Mouse (Mus musculus) mature B cell (primary cell): ENCODE results near the gene Adam19.
"Not testable (repeated sequence)": the region's sequence is repeated elsewhere in the genome, so short reads cannot be mapped to it uniquely, and the experiment has no call there.

Experiments used
- in situ Hi-C: fragments of 300-500 bp; cut with MboI; formaldehyde crosslinking; loops from 2 replicates; pipeline ENCODE4 v1.14.3; 2019

Adam19 gene

DNA sequence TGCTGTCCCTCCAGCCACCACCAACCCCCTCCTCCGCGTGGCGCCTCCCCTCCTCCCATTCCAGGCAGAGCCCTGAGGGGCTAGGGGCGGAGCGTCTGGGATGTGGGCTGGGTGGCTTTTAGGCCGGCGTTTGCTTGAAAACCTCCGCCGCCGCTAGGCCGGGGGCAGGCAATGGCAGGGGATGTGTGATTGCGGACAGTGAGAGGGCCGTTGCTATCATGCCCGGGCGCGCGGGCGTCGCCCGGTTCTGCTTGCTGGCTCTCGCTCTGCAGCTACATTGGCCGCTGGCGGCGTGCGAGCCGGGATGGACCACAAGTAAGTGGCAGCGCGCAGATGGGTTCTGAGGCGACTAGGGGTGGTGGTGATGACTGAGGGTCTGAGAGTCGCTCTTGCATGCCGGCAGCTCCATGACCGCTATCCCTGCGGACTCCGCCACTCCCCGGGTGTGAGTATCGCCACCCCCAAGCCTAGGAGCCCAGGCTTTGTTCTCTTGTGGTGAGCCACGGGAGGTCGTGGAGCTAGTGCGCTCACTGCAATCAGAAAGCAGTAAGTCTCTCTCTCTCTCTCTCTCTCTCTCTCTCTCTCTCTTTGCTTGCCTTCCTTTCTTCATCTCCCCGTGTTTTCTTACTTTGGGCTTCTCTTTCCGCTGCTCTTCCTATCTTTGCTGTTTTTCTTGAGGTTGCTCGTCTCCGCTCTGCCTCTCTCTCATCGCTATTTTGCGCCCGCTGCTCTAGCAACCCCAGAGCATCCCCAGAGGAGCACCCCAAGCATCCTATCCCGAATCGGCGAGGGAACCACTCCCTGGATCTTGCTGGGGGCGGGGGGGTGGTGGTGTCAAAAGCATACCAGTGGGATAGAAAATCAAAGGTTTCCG lies at the start of gene Adam19:
Adam19 (plus strand) TSS at position 97 of the 874 bp plus-strand sequence.
- in situ Hi-C loops = loop anchor here (5.0 kb wide), 1 partner anchor 71 kb away; no protein-coding TSS in a partner anchor

- in situ Hi-C loops = no loop called here
Observed at GRCm38 (mm10) chr11:46016061-46016460, 39.7 kb upstream of the Adam19 start.

GRCm38 (mm10) chr11:46020246-46020645 lies 35.5 kb upstream of the Adam19 start:
- in situ Hi-C loops = no loop called here

- in situ Hi-C loops = no loop called here
Observed at GRCm38 (mm10) chr11:46021850-46022249, 33.9 kb upstream of the Adam19 start.

- in situ Hi-C loops = no loop called here
Observed at GRCm38 (mm10) chr11:46022983-46023382, 32.8 kb upstream of the Adam19 start.

GRCm38 (mm10) chr11:46025962-46026392 lies 29.8 kb upstream of the Adam19 start:
- in situ Hi-C loops = no loop called here

DNA sequence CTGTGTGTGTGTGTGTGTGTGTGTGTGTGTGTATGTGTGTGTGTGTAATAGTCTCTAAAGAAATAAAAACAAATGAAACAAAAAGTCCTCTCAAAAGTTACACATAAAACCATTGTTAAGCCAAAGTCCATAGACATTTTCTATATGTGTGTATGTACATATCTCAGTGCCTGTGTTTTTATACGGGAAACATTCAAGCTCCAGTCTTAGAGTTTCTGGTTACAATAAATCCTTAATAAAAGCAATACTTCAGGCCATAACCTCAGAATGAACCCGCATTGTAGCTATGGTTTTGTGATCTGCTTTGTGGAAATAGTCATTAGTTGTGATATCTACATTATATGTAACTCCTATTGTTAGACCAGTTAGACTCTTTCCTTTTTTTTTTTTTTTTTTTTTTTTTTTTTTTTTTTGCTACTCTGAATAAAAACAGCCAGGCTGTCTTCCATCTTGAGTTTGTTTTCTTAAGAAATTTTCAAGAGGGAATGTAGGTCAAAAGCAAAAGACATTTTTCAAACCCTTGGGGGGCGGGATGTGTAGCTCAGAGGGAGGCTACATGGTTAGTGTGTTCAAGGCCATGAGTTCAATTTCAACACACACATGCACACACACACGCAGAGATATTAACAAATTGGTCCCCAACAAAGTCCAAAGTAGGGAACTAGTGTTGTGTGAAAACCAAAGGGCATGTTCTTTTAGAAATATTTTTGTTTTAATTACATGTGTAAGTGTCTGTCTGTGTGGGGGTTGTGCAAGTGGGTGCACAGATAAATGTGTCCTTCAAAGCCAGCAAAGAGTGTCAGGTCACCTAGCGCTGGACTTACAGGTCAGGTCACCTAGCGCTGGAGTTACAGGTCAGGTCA lies 27.6 kb upstream of the Adam19 start:
- in situ Hi-C loops = no loop called here

- in situ Hi-C loops = no loop called here
Observed at GRCm38 (mm10) chr11:46029485-46029884, 26.3 kb upstream of the Adam19 start.

DNA sequence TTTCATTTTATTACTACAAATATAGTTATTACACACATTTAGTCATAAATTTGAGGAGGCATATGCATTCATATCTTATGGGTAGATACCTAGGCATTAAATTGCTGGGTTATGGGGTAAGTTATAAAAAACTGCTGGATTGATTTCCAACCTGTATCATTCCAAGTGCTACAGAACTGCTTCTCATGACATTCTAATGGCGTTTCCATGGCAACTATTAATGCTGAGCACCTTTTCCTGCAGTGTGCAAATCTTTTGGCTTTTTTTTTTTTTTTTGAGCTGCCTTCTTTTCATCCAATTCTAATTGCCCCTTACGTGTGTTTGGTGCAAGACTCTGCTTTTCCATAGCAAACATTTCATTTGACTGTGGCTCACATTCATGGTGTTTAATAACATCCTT lies 25.8 kb upstream of the Adam19 start:
- in situ Hi-C loops = loop anchor here (10.0 kb wide), 1 partner anchor 185 kb away; no protein-coding TSS in a partner anchor

DNA sequence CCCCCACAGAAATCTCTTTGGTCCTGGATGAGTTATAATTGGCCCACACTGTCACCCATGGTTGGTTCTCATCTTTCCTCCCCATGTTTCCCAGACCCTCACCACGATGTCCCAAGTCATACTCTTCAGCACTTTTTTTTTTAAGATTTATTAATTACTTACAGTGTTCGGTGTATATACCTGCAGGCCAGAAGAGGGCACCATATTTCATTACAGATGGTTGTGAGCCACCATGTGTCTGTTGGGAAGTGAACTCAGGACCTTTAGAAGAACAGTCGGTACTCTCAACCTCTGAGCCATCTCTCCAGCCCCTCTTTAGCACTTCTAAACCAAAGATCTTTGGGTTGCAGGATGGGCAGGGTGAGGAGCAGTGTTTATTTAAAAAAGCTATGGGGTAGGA lies 24.3 kb upstream of the Adam19 start:
- in situ Hi-C loops = loop anchor here (10.0 kb wide), 1 partner anchor 183 kb away; no protein-coding TSS in a partner anchor

- in situ Hi-C loops = loop anchor here (10.0 kb wide), 1 partner anchor 182 kb away; no protein-coding TSS in a partner anchor
Observed at GRCm38 (mm10) chr11:46032956-46033355, 22.8 kb upstream of the Adam19 start.

- in situ Hi-C loops = loop anchor here (10.0 kb wide), 1 partner anchor 178 kb away; no protein-coding TSS in a partner anchor
Observed at GRCm38 (mm10) chr11:46036374-46036773, 19.4 kb upstream of the Adam19 start.

GRCm38 (mm10) chr11:46038901-46039300 lies 16.9 kb upstream of the Adam19 start:
- in situ Hi-C loops = loop anchor here (10.0 kb wide), 1 partner anchor 176 kb away; no protein-coding TSS in a partner anchor

DNA sequence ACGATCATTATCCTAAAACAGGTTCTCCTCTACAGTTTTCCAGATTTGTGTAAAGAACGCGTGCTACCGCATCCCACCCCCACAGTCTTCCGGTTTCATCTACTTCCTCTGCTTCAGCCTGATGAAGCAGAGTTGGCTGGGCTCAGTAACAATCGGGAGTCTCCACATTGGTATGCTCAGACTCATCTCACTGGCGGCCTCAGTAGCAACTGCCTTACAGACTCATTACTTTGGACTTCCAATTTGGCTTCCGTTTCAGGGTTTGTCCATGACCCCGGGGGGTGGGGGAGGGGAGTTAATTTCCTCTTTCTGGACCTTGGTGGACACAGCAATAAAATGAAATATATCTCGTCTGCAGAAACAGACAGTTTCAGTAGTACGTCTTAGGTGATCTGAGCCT lies 16.5 kb upstream of the Adam19 start:
- in situ Hi-C loops = loop anchor here (10.0 kb wide), 1 partner anchor 175 kb away; no protein-coding TSS in a partner anchor

DNA sequence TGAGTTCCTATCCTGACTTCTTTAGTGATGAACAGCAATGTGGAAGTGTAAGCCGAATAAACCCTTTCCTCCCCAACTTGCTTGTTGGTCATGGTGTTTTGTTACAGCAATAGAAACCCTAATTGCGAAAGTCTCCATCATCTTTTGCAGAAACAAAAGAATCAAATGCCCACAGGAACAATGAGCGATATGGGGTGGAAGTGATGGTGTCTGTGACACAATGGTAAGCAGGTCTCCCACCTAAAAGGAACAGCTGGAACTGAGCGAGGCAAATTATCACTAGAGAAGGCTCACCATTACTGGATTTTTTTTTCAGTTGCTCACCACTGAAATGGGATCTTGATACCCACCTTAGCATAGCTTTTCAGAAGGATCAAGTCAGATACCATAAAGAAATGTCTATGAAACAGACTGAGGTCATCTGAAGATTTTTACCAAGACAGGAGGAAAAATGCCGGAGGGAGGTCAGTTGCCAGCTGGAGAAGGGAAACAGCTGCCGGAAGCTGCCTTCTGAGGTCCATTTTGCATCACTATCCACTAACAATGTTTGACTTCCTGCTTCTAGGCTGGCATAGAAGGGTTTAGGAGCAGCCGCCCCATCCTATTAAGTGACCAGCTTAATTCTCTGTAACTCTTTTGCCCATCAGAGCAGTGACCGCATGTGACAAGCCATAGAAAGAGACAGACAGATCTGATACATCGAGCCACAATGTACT lies 14.8 kb upstream of the Adam19 start:
- in situ Hi-C loops = no loop called here

DNA sequence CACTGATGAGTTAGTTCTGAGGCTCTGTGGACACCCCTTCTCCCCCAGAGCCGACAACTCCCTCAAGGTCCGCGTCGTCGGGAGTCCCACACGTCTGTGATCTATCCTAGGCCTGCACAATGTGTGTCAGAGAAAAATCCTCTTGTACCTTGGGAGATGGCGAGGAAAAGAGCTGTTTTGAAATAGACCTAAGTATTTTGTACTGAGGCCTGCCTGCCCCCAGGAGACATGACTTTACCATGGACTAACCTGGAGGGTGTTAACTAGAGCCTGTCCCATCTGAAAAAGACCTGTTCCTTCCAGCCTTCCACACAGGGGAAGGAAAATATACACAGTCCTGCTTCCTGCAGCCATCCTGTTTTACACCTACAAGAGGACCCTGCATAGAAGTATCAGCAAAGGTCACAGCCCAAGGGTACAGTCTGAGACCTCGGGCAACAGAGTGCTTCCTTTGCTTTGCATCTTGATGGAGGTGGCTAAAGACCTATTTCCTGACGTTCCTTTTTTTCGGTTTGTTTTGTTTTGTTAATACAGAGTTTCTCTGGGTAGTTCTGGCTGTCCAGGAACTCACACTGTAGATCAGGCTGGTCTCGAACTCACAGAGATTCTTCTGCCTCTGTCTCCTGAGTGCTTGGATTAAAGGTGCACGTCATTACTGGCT lies 14.1 kb upstream of the Adam19 start:
- in situ Hi-C loops = no loop called here

GRCm38 (mm10) chr11:46044781-46045180 lies 11.0 kb upstream of the Adam19 start:
- in situ Hi-C loops = no loop called here

GRCm38 (mm10) chr11:46047264-46047663 lies 8.5 kb upstream of the Adam19 start:
- in situ Hi-C loops = no loop called here

- in situ Hi-C loops = not testable (repeated sequence)
Observed at GRCm38 (mm10) chr11:46052105-46052659, 3.6 kb upstream of the Adam19 start, which contains the start of gene Gm12166. Gene Gm12166, minus strand, starts transcription at chr11:46052321.

DNA sequence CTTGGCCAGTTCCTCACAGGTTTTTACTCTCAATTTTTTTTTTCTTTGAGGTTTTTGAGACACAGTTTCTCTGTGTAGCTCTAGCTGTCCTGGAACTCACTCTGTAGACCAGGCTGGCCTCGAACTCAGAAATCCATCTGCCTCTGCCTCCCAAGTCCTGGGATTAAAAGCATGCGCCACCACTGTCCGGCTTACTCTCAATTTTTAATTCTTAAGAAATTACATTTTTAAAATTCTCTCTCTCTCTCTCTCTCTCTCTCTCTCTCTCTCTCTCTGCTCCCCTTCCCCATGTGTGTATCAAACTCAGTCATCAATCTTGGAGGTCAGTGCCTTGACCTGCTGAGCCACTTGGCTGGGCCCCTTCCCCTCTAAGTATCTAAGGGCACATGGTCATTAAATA lies 2.3 kb upstream of the Adam19 start:
- in situ Hi-C loops = not testable (repeated sequence)

- in situ Hi-C loops = no loop called here
Observed at GRCm38 (mm10) chr11:46054311-46054710, 1.5 kb upstream of the Adam19 start.
